Mouse (Mus musculus): ENCODE results near the gene Prpf8. TPM values are rescaled to one million over a fixed set of nuclear protein-coding genes. Genes with fewer than 3 reads are reported as not detected.
"Not testable (repeated sequence)": the region's sequence is repeated elsewhere in the genome, so short reads cannot be mapped to it uniquely, and the experiment has no call there.

Gene Prpf8
- polyA plus RNA-seq, 1 experiment from 2014 or later, result 74.2 TPM

DNA sequence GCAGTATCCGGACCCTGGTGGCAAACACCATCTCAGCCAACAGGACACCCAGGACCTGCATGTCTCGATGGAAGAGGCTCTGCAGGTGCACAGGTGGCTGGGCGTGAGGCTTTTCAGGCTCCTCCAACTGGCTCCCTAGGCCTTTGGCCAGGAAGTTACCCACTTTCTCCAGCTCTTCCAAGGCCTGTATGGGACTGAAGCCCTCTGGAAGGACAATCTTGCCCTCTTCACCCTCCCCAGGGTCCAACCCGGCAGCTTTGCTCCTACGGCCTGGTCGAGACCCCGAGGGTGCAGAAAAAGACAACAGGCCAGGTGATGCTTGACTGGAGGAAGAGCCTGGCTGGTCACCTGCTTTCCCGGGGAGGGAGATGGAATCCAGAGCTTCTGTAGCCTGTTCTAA, 34.5 kb upstream of the Prpf8 start:
- Histone ChIP-seq H3K4me3 (no peak overlapping the region), H3K9ac (no peak overlapping the region), H3K36me3 (peaks cover 40% of the 10 kb centered on the region), H3K4me1 (peaks cover 36% of the 10 kb centered on the region), H3K27me3 (no peaks in the 10 kb centered on the region), H3K27ac (no peak overlapping the region), H3K4me2 (replicated peaks) (no peak overlapping the region), H3K9me3 (replicated peaks) (no peaks in the 10 kb centered on the region)
- WGBS, result 98% methylated on average over 8 of the region's 8 CpGs
- ATAC-seq (ENCODE audit: low FRiP score), result no peak

DNA sequence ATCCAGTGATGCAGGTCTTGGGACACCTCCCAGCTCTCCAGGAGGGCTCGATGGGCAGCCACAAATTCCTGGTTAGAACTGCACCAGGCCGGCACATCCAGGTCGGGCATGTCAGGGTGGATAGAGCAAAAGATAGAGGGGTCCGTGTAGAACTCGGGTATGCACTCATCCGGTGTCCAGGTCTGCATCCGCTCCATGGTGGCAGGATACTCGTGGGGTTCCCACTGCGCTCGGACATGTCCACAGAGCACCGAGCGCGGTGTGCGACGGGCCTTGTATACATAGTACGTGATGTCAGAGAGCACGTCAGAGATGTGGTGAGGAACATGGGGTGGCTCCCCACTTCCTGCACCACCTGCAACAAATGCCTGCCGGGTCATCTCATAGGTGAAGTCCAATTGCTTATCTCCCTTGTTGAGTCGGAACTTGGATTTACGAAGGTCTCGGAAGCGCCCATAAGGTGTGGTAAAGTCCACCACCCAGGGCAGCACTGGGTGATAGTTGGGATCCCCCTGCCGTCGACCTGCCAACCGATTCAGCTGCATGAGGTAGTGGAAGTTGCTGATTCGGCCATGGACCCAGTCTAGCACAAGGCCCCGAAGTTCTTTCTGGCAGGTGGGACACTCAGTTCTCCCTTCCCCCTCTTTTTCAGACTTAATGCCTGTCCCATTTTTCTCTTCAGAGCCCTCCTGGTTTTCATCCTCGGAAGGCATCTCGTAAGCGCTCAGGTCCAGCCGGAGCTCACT, 33.6 kb upstream of the Prpf8 start:
- 91% methylated on average over 31 of the region's 31 CpGs for WGBS
- H3K4me2 ChIP-seq (replicated peaks), result no peak overlapping the region; the same call in 1 of the 2 replicates

DNA sequence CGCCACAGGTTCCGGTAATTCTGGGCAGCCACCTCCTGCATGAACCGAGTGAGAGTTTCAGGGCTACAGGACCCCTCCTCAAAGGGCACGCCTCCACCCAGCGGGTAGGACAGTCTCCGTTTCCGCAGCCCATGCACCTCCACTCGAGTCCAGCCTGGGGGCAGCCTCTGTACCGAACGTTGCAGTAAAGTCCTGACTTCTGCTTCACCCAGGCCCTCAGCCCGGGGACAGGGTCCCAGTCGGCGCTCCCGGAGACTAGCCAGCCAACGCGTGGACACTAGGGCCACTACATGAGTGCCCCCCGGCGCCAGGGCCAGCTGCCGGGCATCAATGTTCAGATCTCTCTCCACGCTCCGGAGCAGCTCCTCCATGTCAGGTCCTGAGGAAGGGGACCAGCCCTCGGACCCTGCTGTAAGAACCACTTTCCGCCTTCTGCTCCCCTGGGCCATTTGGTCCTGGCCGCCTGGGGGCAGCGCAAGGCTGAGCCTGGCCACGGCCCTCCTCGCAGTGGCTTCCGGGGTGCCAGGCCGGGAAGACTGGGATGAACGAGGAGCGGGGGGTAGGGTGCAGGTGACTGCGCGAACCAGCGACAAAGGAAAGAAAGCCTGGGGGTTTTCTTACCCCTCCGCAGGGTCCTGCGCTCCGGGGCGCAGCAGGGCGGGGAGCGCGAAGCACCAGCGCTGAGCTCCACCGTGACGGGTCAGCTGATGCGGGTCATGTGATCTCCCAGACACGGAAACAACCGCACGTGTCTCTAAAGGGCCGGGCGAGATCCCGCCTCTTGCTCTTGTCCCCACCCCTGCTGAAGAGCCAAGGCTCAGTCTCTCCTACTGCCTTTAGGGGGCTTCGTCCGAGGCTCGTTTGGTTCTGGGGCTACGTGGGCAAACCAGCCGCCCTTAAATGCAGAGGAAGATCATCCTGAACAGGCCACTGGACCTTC, 32.4 kb upstream of the Prpf8 start, which contains the start of gene Wdr81:
Wdr81 (minus strand) TSS at position 727 of the 940 bp plus-strand sequence.
- Histone ChIP-seq H3K4me3 (peak within 1 kb of the TSS; percentile 66), H3K4me1 (peaks cover 36% of the 10 kb centered on the region), H3K27me3 (no peaks in the 10 kb centered on the region), H3K4me2 (replicated peaks) (peak within 1 kb of the TSS; percentile 99), H3K27ac (peak within 1 kb of the TSS; percentile 72), H3K9ac (peak within 1 kb of the TSS; percentile 81), H3K9me3 (replicated peaks) (no peaks in the 10 kb centered on the region), H3K36me3 (peaks cover 18% of the 10 kb centered on the region; the same call in 1 of the 2 replicates)
- 2% methylated on average over 56 of the region's 56 CpGs for WGBS
- peak; percentile 92 for ATAC-seq (ENCODE audit: low FRiP score)

More for the DNA sequence above, 33.6 kb upstream of the Prpf8 start:
- H3K9me3 ChIP-seq (replicated peaks), result no peaks in the 10 kb centered on the region
- H3K27me3 ChIP-seq, result no peaks in the 10 kb centered on the region
- no peak overlapping the region for H3K9ac ChIP-seq
- peaks cover 36% of the 10 kb centered on the region for H3K4me1 ChIP-seq
- H3K4me3 ChIP-seq, result no peak overlapping the region
- H3K36me3 ChIP-seq, result peaks cover 31% of the 10 kb centered on the region
- ATAC-seq (ENCODE audit: low FRiP score), result no peak
- H3K27ac ChIP-seq, result no peak overlapping the region

DNA sequence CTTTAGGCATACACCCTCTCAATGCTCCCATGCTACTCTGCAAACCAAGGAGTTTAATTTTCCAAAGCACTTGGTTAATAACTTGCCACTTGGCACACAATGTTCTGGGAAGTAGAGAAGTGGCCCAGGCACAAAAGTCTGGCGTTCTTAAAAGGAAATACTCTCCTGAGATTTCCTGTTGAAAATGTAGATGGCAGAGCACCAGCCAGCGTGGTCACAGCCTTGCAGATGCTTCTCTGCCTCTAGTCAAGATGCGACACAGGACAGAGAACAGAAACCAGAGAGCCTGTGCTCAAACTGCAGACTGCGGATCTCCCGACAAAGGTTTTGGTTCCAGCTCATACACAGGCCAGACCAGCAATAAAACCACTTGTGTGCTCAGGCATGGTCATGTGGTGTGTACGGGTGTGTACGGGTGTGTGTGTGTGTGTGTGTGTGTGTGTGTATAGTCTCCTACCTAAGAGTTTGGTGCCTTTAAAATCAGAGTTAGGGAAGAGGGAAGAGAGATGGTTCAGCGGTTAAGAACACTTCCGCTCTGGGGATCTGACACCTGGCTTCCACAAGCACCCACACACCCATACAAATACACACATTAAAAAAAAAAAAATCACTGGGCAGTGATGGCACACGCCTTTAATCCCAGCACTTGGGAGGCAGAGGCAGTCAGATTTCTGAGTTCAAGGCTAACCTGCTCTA, 31.4 kb upstream of the Prpf8 start:
- peaks cover 41% of the 10 kb centered on the region for H3K4me1 ChIP-seq
- ATAC-seq (ENCODE audit: low FRiP score), result no peak

DNA sequence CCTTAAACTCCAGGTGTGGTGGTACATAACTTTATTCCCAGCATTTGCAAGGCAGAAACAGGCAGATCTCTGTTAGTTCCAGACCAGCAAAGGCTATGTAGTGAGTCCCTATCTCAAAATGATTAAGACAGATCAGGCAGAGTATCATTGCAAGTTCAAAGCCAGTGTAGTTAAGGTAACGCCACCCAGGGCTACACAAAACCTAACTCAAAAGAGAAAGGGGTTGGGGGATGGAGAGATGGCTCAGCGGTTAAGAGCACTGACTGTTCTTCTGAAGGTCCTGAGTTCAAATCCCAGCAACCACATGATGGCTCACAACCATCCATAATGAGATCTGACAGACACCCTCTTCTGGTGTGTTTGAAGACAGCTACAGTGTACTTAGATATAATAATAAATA, 30.6 kb upstream of the Prpf8 start:
- H3K9me3 ChIP-seq (replicated peaks); H3K27ac ChIP-seq; H3K27me3 ChIP-seq; ATAC-seq (ENCODE audit: low FRiP score); H3K4me3 ChIP-seq; H3K4me2 ChIP-seq (replicated peaks); H3K9ac ChIP-seq: not testable (repeated sequence)
- 0 out of 2 replicates have a peak, but pooled peaks cover 12% of the 10 kb centered on the region for H3K36me3 ChIP-seq
- H3K4me1 ChIP-seq, result peaks cover 35% of the 10 kb centered on the region
- 94% methylated on average over 2 of the region's 2 CpGs for WGBS

More for the DNA sequence above, 31.4 kb upstream of the Prpf8 start:
- H3K4me2 ChIP-seq (replicated peaks), result peak overlapping the region; percentile 99
- 0 out of 2 replicates have a peak, but pooled peaks cover 13% of the 10 kb centered on the region for H3K36me3 ChIP-seq
- H3K4me3 ChIP-seq, result peak overlapping the region; percentile 66
- WGBS, result 83% methylated on average over 10 of the region's 10 CpGs
- peak overlapping the region; percentile 72 for H3K27ac ChIP-seq
- H3K27me3 ChIP-seq, result no peaks in the 10 kb centered on the region
- peak overlapping the region; percentile 81 for H3K9ac ChIP-seq
- H3K9me3 ChIP-seq (replicated peaks), result no peaks in the 10 kb centered on the region

DNA sequence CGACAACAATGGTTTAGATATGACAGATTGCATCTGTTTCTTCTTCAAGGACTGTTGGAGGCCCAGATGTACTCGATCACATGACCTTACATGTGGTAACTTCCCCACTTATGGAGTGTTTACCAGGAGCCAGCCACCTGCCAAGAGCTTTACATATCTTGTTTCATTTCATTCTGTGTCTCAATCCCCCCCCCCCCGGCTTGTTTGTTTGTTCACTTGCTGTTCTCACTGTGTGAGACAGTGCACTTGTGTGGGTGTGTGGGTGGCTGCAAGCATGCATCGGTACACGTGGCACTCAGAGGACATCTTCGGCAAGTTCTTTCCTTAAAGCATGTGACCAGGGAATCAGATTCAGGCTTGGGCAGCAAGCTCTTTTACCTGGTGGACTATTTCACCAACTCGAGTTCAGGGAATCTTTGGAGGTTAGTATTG, 30.2 kb upstream of the Prpf8 start:
- H3K9ac ChIP-seq, result no peak overlapping the region
- H3K9me3 ChIP-seq (replicated peaks), result no peaks in the 10 kb centered on the region
- WGBS, result 92% methylated on average over 7 of the region's 7 CpGs
- H3K27me3 ChIP-seq, result no peaks in the 10 kb centered on the region
- no peak overlapping the region for H3K4me3 ChIP-seq
- ATAC-seq (ENCODE audit: low FRiP score), result no peak
- H3K36me3 ChIP-seq, result 0 out of 2 replicates have a peak, but pooled peaks cover 7% of the 10 kb centered on the region
- no peak overlapping the region for H3K4me2 ChIP-seq (replicated peaks)
- peaks cover 30% of the 10 kb centered on the region for H3K4me1 ChIP-seq
- no peak overlapping the region for H3K27ac ChIP-seq

DNA sequence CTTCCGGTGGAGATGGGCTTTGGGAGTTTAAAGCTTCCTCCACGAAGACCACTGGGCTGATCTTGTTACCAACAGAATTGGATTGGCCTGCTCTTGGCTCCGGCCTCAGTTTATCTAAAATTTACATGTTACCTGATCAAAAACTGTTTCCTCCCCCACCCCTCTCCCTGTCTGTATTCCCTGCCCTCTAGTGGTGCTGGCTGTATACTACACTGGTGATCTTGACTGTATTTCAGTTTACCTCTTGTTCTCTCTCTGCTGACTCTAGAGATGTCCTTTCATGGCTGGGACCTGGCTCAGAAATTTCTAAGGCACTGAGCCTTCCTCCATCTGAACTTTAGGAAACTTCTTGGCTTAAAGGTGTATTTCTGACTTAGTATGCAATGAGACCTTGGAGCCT, 28.4 kb upstream of the Prpf8 start:
- no peak overlapping the region for H3K4me2 ChIP-seq (replicated peaks)
- H3K9ac ChIP-seq, result no peak overlapping the region
- H3K27ac ChIP-seq, result no peak overlapping the region
- peaks cover 42% of the 10 kb centered on the region for H3K4me1 ChIP-seq
- WGBS, result 15% methylated on average over 3 of the region's 3 CpGs
- no peak overlapping the region for H3K4me3 ChIP-seq
- no peaks in the 10 kb centered on the region for H3K36me3 ChIP-seq
- H3K27me3 ChIP-seq, result no peaks in the 10 kb centered on the region
- no peak for ATAC-seq (ENCODE audit: low FRiP score)
- no peaks in the 10 kb centered on the region for H3K9me3 ChIP-seq (replicated peaks)

DNA sequence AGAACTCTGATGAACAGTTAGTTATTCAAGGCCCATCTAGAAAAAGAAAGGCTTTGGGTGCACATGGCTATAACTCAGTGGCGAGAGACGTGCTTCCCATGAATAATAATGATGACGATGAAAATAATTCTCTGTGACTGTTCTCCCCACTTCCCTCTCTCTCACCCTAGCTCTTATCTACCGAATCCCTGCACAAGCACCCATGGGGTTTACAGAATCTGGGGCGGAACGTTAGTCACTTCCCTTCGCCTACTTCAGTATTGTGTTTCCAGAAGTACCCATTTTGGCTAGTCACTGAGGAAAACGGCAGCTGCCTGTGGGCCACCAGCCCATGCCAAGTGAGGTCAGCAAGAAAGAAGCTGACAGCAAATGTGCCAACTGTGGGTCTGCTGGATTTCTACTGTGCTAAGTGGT, 28.0 kb upstream of the Prpf8 start:
- Histone ChIP-seq H3K9me3 (replicated peaks) (no peaks in the 10 kb centered on the region), H3K27ac (no peak overlapping the region), H3K9ac (no peak overlapping the region), H3K36me3 (no peaks in the 10 kb centered on the region), H3K27me3 (no peaks in the 10 kb centered on the region), H3K4me1 (peaks cover 44% of the 10 kb centered on the region), H3K4me3 (no peak overlapping the region), H3K4me2 (replicated peaks) (no peak overlapping the region)
- WGBS, result 83% methylated on average over 8 of the region's 8 CpGs
- no peak for ATAC-seq (ENCODE audit: low FRiP score)

DNA sequence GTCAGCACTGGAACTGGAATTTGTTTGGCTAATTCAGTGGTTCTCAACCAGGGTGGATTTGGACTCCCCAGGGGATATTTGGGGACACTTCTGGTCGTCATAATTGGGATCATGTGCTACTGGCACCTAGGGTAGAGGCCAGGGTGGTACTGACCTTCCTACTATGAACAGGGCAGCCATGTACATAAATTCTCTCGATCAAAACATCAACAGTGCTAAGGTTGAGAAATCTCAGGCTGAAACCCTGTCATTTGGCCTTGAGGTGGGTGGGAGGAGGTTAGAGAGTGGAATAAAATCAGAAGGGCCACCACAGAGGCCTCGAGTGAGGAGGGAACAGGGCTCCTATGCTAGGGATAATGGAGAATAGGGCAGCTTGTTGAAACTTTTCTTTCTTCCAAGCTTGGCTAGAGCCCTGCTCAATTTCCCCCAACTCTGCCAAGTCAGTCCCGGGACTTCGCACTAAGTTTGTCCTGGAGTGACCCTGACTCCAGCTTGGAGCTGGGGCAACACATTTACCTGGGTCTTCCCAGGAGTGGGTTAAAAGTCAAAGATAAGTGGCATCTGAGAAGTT, 27.4 kb upstream of the Prpf8 start:
- H3K9me3 ChIP-seq (replicated peaks), result no peaks in the 10 kb centered on the region

DNA sequence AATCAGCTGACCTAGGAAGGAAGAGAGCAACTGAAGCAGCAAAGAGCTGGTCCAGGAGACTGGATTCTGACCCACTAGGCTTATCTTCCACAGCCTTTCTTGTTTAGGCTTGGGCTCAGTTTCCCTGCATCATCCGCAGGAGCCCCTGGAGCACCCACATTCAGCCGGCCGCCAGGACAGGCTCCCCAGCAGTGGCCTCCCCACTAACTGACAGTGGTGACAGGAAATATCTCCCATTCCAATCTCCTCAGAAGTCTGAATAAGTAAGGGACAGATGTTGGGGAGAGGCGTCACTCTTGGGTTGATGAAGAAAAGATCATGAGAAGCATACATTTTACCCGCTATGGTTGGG, 26.9 kb upstream of the Prpf8 start:
- Histone ChIP-seq H3K4me1 (peaks cover 37% of the 10 kb centered on the region), H3K27ac (peak overlapping the region; percentile 81), H3K27me3 (no peaks in the 10 kb centered on the region), H3K4me2 (replicated peaks) (peak overlapping the region; percentile 98), H3K9me3 (replicated peaks) (no peaks in the 10 kb centered on the region), H3K36me3 (peaks cover 3% of the 10 kb centered on the region; the same call in 1 of the 2 replicates), H3K4me3 (no peak overlapping the region), H3K9ac (no peak overlapping the region)
- 28% methylated on average over 5 of the region's 5 CpGs for WGBS
- ATAC-seq (ENCODE audit: low FRiP score), result no peak

More for the DNA sequence above, 27.4 kb upstream of the Prpf8 start:
- ATAC-seq (ENCODE audit: low FRiP score), result no peak
- no peaks in the 10 kb centered on the region for H3K27me3 ChIP-seq
- H3K4me1 ChIP-seq, result peaks cover 39% of the 10 kb centered on the region
- H3K36me3 ChIP-seq, result no peaks in the 10 kb centered on the region
- no peak overlapping the region for H3K4me2 ChIP-seq (replicated peaks)
- 83% methylated on average over 5 of the region's 5 CpGs for WGBS
- H3K9ac ChIP-seq, result no peak overlapping the region
- H3K27ac ChIP-seq, result no peak overlapping the region
- H3K4me3 ChIP-seq, result no peak overlapping the region

DNA sequence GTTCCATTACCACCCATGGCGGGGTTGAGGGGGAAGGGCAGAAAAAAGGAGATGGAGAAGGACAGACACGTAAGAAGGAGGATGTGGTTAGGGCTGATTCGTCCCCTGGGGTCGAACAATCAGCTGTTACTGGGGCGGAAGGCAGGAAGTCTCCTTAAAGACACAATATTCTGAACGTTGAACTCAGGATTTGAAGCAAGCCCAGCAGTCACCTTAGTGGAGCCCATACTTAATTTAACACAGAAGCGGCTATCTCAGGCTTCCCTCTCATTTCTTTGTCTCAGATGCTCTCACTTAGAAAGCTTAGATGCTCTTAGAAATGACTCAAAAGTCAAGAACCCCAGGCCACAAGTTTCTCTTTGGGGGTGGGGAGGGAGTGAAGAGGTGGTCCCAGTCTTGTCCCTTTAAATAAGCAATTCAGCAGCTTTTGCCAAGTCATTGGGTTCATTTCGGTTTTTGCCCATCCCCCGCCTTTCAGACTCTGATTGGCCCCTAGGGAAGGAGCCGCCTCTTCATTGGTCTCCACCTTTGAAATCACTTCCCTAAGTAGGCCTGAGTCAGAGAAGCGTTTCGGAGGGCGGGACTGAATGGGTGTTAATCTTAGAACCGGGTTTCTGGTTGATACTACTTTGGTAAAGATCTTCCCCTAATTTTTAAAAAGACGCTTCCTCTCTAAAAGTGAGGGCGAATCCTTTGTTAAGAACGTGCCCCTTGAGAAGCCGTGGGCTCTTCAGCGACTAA, 26.3 kb upstream of the Prpf8 start:
- H3K36me3 ChIP-seq, result peaks cover 7% of the 10 kb centered on the region
- H3K27me3 ChIP-seq, result no peaks in the 10 kb centered on the region
- H3K9ac ChIP-seq, result peak overlapping the region; percentile 40; the same call in 1 of the 2 replicates
- no peaks in the 10 kb centered on the region for H3K9me3 ChIP-seq (replicated peaks)
- H3K4me2 ChIP-seq (replicated peaks), result peak overlapping the region; percentile 98
- WGBS, result 2% methylated on average over 19 of the region's 19 CpGs
- ATAC-seq (ENCODE audit: low FRiP score), result no peak
- H3K4me3 ChIP-seq, result peak overlapping the region; percentile 78
- peaks cover 32% of the 10 kb centered on the region for H3K4me1 ChIP-seq
- H3K27ac ChIP-seq, result peak overlapping the region; percentile 81

Measured in hindbrain, embryonic 12.5 days (tissue).